Mouse (Mus musculus) neural tube, embryonic 13.5 days (tissue): ENCODE data around the gene Fosb. TPM values are rescaled to one million over a fixed set of nuclear protein-coding genes. Genes with fewer than 3 reads are reported as not detected.

ENCODE experiments used
- ATAC-seq: fragments of 200-750 bp; cut with Nextera tagmentation; 2 replicates; pipeline ENCODE4 v1.8.0; 2017; ENCODE audit warnings: low read depth, mild to moderate bottlenecking, moderate TSS enrichment, moderate library complexity
- H3K27ac ChIP-seq: fragments of 300-500 bp; sonication (generic); replicated peaks from 2 replicates; pipeline ENCODE4 v1.5.1; 2015; ENCODE audit warnings: moderate library complexity, mild to moderate bottlenecking, inconsistent platforms
- H3K27me3 ChIP-seq: fragments of 300-500 bp; sonication (generic); 2 replicates; pipeline ENCODE4 v1.6.1; 2015; ENCODE audit warnings: mild to moderate bottlenecking, inconsistent platforms
- H3K36me3 ChIP-seq: fragments of 300-500 bp; sonication (generic); 2 replicates; pipeline ENCODE4 v1.6.1; 2015; ENCODE audit warnings: mild to moderate bottlenecking, inconsistent platforms
- H3K4me1 ChIP-seq: fragments of 300-500 bp; sonication (generic); replicated peaks from 2 replicates; pipeline ENCODE4 v1.6.1; 2015; ENCODE audit warnings: inconsistent platforms
- H3K4me2 ChIP-seq: fragments of 300-500 bp; sonication (generic); 2 replicates; pipeline ENCODE4 v1.6.1; 2015; ENCODE audit warnings: inconsistent platforms, mild to moderate bottlenecking, moderate library complexity
- H3K4me3 ChIP-seq: fragments of 300-500 bp; sonication (generic); 2 replicates; pipeline ENCODE4 v1.5.1; 2015; ENCODE audit warnings: mild to moderate bottlenecking, inconsistent platforms
- H3K9ac ChIP-seq: fragments of 300-500 bp; sonication (generic); 2 replicates; pipeline ENCODE4 v1.6.1; 2015; ENCODE audit warnings: moderate library complexity, mild to moderate bottlenecking, inconsistent platforms
- H3K9me3 ChIP-seq: fragments of 300-500 bp; sonication (generic); 2 replicates; pipeline ENCODE4 v1.6.1; 2016; ENCODE audit warnings: inconsistent platforms
- WGBS: fragments of 180-500 bp; shearing (Covaris S2); methylation state at CpG from one replicate; pipeline ENCODE4 v1.1.7; 2015; 5-methylcytosine and 5-hydroxymethylcytosine counted together
- polyA plus RNA-seq: library from polyadenylated mRNA; unstranded; fragments of >200 nt; fragmentation: Nextera tagmentation; extraction: Ambion mirVana; gene quantifications from 2 replicates; pipeline ENCODE4 v1.2.1, GENCODE M21; 2015

Fosb gene
- polyA plus RNA-seq, 1 experiment from 2014 or later = 0.06 TPM

- under 1% methylated on average over 22 of the region's 22 CpGs for WGBS
- no peaks in the 10 kb centered on the region for H3K36me3 ChIP-seq
- peaks cover 20% of the 10 kb centered on the region for H3K4me1 ChIP-seq
- H3K9me3 ChIP-seq = no peaks in the 10 kb centered on the region
- peak overlapping the region; percentile 64 for H3K27ac ChIP-seq
- ATAC-seq = peak; percentile 56
- peak overlapping the region; percentile 39 for H3K4me3 ChIP-seq
- H3K9ac ChIP-seq = peak overlapping the region; percentile 60
- H3K4me2 ChIP-seq = peak overlapping the region; percentile 72
- H3K27me3 ChIP-seq = 0 out of 2 replicates have a peak, but pooled peaks cover 5% of the 10 kb centered on the region
These were observed 17.3 kb upstream of the Fosb start for GRCm38 (mm10) chr7:19327128-19327527.

- Histone ChIP-seq H3K4me2 (peak overlapping the region; percentile 72), H3K9me3 (no peaks in the 10 kb centered on the region), H3K9ac (peak overlapping the region; percentile 60), H3K36me3 (no peaks in the 10 kb centered on the region), H3K27ac (peak overlapping the region; percentile 64), H3K4me1 (peaks cover 20% of the 10 kb centered on the region), H3K27me3 (0 out of 2 replicates have a peak, but pooled peaks cover 5% of the 10 kb centered on the region), H3K4me3 (peak overlapping the region; percentile 39)
- ATAC-seq = peak; percentile 46
- 0% methylated on average over 18 of the region's 20 CpGs for WGBS
These were observed 16.5 kb upstream of the Fosb start for GRCm38 (mm10) chr7:19326359-19326758.

DNA sequence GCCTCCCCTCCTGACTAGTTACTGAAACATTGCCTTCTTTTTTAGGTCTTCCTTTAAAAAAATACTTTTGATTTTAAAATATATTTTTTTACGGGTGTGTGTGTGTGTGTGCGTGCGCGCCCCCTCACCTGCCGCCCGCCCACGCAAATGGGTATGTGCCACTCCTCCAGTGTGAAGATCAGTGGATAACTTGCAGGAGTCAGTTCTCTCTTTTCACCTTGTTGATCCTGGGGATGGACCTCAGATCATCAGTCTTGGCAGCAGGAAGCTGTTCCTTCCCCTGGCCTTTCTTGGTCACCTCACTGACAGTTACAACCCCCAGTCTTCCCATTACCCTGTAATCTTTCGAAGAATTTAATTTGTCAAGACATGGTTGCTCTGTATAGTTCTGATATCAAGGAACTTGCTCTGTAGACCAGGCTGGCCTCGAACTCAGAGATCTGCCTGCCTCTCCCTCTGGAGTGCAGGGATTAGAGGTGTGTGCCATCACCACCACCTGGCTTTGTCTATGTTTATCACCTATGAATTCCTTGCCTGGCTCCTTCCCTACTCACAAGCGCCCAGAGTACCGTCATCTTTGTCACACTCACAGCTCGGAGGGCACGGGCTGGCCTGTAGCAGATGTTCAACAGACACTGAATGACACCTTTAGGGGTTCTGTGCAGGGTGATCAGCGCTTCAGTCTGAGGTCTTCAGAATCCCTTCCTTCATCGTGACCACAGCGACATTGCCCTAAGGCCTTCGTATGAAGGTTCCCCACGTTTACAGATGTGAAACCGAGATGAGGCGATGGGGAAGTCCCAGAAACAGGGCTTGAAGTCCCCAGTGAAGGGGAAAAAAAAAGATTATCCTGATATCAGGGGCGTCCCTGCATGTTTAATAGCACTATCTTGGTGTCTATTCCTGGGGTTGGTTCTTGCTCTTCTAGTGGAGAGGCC, 15.7 kb upstream of the Fosb start:
- Histone ChIP-seq H3K27me3 (0 out of 2 replicates have a peak, but pooled peaks cover 5% of the 10 kb centered on the region), H3K9me3 (no peaks in the 10 kb centered on the region), H3K4me1 (peaks cover 24% of the 10 kb centered on the region), H3K4me3 (no peak overlapping the region), H3K4me2 (peak overlapping the region; percentile 72; the same call in 1 of the 2 replicates), H3K36me3 (no peaks in the 10 kb centered on the region), H3K9ac (no peak overlapping the region), H3K27ac (no peak overlapping the region)
- ATAC-seq = no peak
- 73% methylated on average over 21 of the region's 21 CpGs for WGBS

- 82% methylated on average over 11 of the region's 11 CpGs for WGBS
- Histone ChIP-seq H3K27ac (no peak overlapping the region), H3K9ac (no peak overlapping the region), H3K4me1 (peaks cover 34% of the 10 kb centered on the region), H3K36me3 (no peaks in the 10 kb centered on the region), H3K4me3 (no peak overlapping the region), H3K4me2 (no peak overlapping the region), H3K27me3 (0 out of 2 replicates have a peak, but pooled peaks cover 5% of the 10 kb centered on the region), H3K9me3 (no peaks in the 10 kb centered on the region)
- no peak for ATAC-seq
These were observed 14.4 kb upstream of the Fosb start for GRCm38 (mm10) chr7:19324221-19324620.

- Histone ChIP-seq H3K9me3 (no peaks in the 10 kb centered on the region), H3K4me1 (peaks cover 30% of the 10 kb centered on the region), H3K9ac (no peak overlapping the region), H3K36me3 (no peaks in the 10 kb centered on the region), H3K27ac (no peak overlapping the region), H3K4me3 (no peak overlapping the region), H3K27me3 (peaks cover 23% of the 10 kb centered on the region), H3K4me2 (no peak overlapping the region)
- no peak for ATAC-seq
- WGBS = 58% methylated on average over 9 of the region's 9 CpGs
These were observed 12.6 kb upstream of the Fosb start for GRCm38 (mm10) chr7:19322489-19322888.

- no peak overlapping the region for H3K27ac ChIP-seq
- WGBS = 67% methylated on average over 5 of the region's 5 CpGs
- H3K4me3 ChIP-seq = no peak overlapping the region
- no peaks in the 10 kb centered on the region for H3K36me3 ChIP-seq
- H3K4me1 ChIP-seq = peaks cover 20% of the 10 kb centered on the region
- H3K9ac ChIP-seq = no peak overlapping the region
- H3K27me3 ChIP-seq = peaks cover 27% of the 10 kb centered on the region
- no peak overlapping the region for H3K4me2 ChIP-seq
- no peaks in the 10 kb centered on the region for H3K9me3 ChIP-seq
- no peak for ATAC-seq
These were observed 11.6 kb upstream of the Fosb start for GRCm38 (mm10) chr7:19321464-19321863.

DNA sequence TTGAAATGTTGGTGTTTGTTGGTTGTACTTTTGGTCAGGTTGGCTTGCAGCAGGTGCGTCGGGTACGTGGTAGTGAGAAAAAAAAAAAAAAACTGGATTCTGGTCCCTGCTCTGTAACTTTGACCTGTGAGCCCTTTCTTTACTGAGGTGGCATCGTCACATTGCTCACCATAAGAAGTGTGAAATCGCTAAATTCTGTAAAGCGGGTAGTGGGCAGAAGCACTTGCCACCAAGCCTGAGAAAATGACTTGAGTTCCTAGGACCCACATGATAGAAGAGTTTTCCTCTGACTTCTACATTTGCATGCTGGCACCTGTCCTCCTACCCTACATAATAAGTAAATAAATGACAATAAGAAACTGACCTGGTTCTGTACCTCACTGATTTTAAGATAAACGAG, 10.8 kb upstream of the Fosb start:
- Histone ChIP-seq H3K27ac (peak overlapping the region; percentile 52; the same call in 1 of the 2 replicates), H3K27me3 (peaks cover 31% of the 10 kb centered on the region), H3K4me1 (peaks cover 16% of the 10 kb centered on the region), H3K4me2 (peak overlapping the region; percentile 70), H3K9me3 (no peaks in the 10 kb centered on the region), H3K36me3 (no peaks in the 10 kb centered on the region), H3K9ac (0 out of 2 replicates have a peak overlapping the region, but pooled peaks have one; percentile 55), H3K4me3 (peak overlapping the region; percentile 47; the same call in 1 of the 2 replicates)
- WGBS = 37% methylated on average over 7 of the region's 7 CpGs
- ATAC-seq = no peak

DNA sequence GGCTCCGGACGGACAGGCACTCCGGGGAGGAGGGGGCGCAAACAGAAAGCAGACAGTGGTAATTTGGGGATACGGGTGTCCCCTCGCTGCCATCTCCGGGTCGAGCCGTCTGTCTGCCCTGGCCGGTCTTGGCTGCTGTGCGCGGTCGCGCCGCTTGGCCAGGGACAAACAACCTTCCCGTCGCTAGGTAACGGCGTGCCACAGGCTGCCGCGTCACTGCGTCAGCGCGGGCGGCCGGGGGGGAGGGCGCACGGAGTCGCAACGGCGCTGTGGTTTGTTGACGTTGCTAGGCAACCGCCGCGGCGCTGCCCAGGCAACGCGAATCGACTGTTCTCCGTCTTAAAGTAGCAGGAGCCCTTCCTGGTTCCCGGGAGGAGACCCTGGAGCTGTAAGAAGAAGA, 10.1 kb upstream of the Fosb start:
- H3K27ac ChIP-seq = peak overlapping the region; percentile 52; the same call in 1 of the 2 replicates
- WGBS = under 1% methylated on average over 41 of the region's 41 CpGs

GRCm38 (mm10) chr7:19319458-19319857, 9.6 kb upstream of the Fosb start:
- WGBS = 21% methylated on average over 9 of the region's 9 CpGs
- ATAC-seq = peak; percentile 82
- Histone ChIP-seq H3K27me3 (peaks cover 42% of the 10 kb centered on the region), H3K27ac (no peak overlapping the region), H3K36me3 (no peaks in the 10 kb centered on the region), H3K4me3 (peak overlapping the region; percentile 47), H3K9ac (peak overlapping the region; percentile 67), H3K4me1 (peaks cover 16% of the 10 kb centered on the region), H3K9me3 (no peaks in the 10 kb centered on the region), H3K4me2 (peak overlapping the region; percentile 70)

More for the DNA sequence above, 10.1 kb upstream of the Fosb start:
- Histone ChIP-seq H3K9me3 (no peaks in the 10 kb centered on the region), H3K4me3 (peak overlapping the region; percentile 47), H3K36me3 (no peaks in the 10 kb centered on the region), H3K9ac (peak overlapping the region; percentile 67), H3K27me3 (peaks cover 37% of the 10 kb centered on the region), H3K4me1 (peaks cover 16% of the 10 kb centered on the region), H3K4me2 (peak overlapping the region; percentile 70)
- ATAC-seq = peak; percentile 93

GRCm38 (mm10) chr7:19318676-19319075, 8.8 kb upstream of the Fosb start:
- no peak overlapping the region for H3K4me2 ChIP-seq

DNA sequence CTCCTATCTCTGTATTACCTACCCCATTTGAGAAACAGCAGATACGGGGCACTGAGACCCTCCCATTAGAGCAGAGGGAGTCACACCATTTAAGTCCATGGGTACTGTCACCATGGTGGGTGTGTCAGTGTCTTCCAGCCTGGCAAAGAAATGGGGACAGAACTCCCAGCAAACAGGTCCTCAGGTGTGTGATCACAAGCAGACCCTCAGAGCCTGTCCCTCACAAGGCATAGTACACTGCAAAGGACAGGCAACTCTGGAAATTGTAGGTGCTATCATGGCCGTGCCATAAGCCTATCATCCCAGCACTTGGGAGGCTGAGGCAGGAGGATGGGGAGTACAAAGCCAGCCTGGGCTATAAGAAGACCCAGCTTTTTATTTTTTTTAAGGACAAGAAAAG, 8.3 kb upstream of the Fosb start:
- ATAC-seq = no peak
- Histone ChIP-seq H3K9ac (no peak overlapping the region), H3K4me3 (no peak overlapping the region), H3K4me1 (peaks cover 16% of the 10 kb centered on the region), H3K27ac (no peak overlapping the region), H3K36me3 (no peaks in the 10 kb centered on the region), H3K9me3 (no peaks in the 10 kb centered on the region), H3K27me3 (peaks cover 52% of the 10 kb centered on the region), H3K4me2 (no peak overlapping the region)
- 71% methylated on average over 2 of the region's 2 CpGs for WGBS

More at GRCm38 (mm10) chr7:19318676-19319075, 8.8 kb upstream of the Fosb start:
- no peaks in the 10 kb centered on the region for H3K36me3 ChIP-seq
- ATAC-seq = no peak
- no peak overlapping the region for H3K9ac ChIP-seq
- H3K4me1 ChIP-seq = peaks cover 16% of the 10 kb centered on the region
- H3K27me3 ChIP-seq = peaks cover 47% of the 10 kb centered on the region
- no peaks in the 10 kb centered on the region for H3K9me3 ChIP-seq
- WGBS = 81% methylated on average over 7 of the region's 7 CpGs
- no peak overlapping the region for H3K27ac ChIP-seq
- H3K4me3 ChIP-seq = no peak overlapping the region

- peaks cover 57% of the 10 kb centered on the region for H3K27me3 ChIP-seq
These were observed 6.8 kb upstream of the Fosb start for GRCm38 (mm10) chr7:19316451-19317161.

More at GRCm38 (mm10) chr7:19316451-19317161, 6.8 kb upstream of the Fosb start:
- H3K27ac ChIP-seq = no peak overlapping the region
- WGBS = 44% methylated on average over 14 of the region's 14 CpGs
- no peak overlapping the region for H3K4me2 ChIP-seq
- H3K4me3 ChIP-seq = no peak overlapping the region
- no peak overlapping the region for H3K9ac ChIP-seq
- ATAC-seq = no peak
- H3K9me3 ChIP-seq = no peaks in the 10 kb centered on the region
- H3K4me1 ChIP-seq = peaks cover 16% of the 10 kb centered on the region
- no peaks in the 10 kb centered on the region for H3K36me3 ChIP-seq
